Mouse (Mus musculus) ZHBTc4 (cell line): ENCODE results near the gene Glra3.

ENCODE experiments used
- DNase-seq: peaks from one replicate; pipeline ENCODE4 v3.0.0-alpha.2; 2011; ENCODE audit warnings: low read depth, low spot score

Glra3 gene

DNA sequence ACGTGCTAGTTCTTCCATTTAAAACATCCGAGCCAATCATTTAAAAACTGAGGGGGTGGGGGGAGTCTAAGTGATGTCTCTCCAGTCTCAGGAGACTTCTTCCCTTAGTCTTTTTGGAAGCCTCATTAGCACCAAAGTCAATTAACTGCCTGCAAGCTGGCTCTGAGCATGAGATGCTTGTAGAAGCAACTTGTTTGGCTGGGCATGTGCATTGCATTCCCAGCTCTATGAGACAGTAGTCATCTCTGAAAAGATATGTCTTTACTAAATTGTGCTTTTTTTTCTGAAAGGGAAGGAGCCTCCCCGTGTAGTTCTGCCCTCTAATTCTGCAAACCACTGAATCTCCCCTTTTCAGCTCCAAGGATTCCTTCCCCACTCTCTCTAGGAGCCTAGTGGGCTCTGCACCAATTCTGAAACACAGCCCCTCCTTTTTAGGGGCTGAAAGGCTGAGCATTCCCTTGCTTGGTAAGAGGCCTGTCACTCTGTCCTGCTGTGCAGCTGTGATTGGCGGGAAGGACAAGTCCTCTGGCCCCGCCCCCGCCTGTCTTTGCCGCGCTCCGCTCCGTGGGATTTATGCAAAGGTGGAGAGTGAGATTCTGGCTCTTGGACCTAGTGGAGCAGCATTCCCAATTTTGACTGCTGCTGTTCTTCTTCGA is at the start of gene Glra3:
Gene Glra3 (plus strand): TSS at position 591 of the 656 bp plus-strand sequence.
- peak; percentile 70 for DNase-seq

GRCm38 (mm10) chr8:55906848-55907247 is 33.4 kb upstream of the Glra3 start, which contains the start of gene Adam29:
Adam29 (minus strand) TSS chr8:55906948.
- DNase-seq = no peak

DNA sequence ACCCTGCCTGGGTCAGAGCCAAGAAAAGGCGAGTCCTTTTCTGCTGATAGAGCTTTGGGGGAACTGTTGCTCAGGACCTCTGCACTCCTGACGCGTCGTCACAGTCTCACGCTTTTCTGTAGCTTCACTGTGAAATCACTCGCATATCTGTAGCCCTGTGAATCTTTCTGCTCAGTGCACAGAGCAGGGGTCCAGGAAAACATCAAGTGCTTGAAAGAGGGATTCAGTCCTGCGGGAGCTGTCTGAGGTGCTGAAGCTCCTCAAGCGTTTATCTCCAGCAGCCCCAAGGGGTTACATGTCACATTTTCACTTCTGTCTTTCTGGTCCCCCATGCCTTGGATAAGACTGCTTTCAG is 243 bp downstream of the Glra3 start:
- peak; percentile 82 for DNase-seq

DNA sequence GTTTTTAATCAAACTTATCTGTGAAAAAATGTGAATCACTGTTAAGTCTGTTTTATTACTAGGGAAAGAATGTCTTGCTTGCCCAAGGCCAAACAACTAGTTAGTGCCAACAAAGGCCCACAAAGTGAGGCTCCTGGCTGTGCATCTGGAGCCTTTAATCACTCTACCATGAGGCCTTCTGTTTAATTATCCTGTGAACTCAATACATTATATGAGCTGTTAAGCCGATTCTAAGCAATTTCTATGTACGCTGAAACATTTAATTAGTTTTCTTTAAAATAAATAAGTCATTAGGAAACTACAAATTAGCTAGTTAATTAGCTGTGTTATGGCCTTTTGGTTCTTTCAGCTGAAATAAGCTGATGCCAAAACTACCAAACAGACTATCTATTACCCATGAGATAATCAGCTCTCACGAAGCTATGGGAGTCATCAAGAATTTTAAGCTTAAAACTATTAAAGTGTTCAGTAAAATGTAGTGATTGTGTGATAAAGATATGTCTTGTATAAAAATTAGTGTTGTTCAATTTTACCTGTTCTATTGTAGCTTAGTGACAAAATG is 24.6 kb downstream of the Glra3 start:
- no peak for DNase-seq

GRCm38 (mm10) chr8:55997859-55998258 is 57.6 kb downstream of the Glra3 start:
- DNase-seq = no peak

- no peak for DNase-seq
Measured at GRCm38 (mm10) chr8:56054324-56054723, 114.1 kb downstream of the Glra3 start.

DNA sequence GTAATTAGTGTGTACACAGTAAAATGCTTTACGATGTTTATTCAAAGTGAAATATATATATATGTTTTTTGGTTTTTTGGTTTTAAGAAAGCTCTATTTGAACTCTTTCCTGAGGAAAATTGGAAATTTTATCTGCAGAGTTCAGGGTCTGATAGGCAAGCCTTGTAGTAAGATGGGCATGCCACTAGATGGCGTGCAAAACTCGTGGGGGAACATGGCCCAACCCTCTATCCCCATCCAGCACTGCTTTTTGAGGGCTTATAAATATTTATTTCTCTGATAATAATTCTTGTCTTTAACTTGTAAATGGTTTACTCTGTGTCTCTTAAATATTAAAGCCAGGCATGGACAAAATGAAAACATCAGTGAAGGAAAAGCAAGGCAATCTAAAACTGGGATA is 122.8 kb downstream of the Glra3 start:
- peak; percentile 46 for DNase-seq

DNA sequence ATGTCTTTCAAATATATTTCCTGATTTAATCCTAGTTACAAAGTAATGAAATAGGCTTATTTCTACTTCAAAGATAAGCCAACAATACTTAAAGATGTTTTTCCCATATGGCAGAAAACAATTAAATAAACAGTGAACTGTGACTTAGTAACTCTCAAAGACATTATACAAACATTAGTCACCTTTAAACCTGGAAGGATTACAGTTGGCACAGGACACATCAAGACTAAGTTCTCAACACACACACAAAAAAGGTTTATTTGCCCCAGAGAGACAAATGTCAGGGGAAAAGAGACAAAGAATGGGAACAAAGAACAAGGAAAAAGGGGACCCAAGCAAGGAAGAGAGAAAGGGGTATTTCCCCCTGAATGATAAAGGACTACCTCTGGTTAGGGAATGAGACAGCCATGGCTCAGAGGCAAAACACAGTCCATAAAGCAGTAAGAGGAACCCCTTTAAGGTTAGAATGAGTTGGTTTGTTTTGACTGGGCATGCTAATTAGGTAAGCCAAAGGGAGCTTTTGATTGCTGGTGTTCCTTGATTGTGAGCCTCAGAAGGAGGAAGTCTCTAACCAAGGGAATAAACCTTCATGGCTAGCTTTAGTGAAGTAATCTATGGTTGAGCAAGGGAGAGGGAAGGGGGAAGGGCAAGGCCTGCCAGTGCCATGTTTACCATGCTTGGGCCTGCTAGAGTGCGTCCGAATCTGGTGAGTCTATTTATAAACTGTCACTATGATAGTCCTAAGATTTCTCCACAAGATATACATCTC is 130.4 kb downstream of the Glra3 start:
- DNase-seq = no peak

- no peak for DNase-seq
Measured at GRCm38 (mm10) chr8:56083654-56084053, 143.4 kb downstream of the Glra3 start.

GRCm38 (mm10) chr8:56094385-56094784 is 154.1 kb downstream of the Glra3 start:
- no peak for DNase-seq

DNA sequence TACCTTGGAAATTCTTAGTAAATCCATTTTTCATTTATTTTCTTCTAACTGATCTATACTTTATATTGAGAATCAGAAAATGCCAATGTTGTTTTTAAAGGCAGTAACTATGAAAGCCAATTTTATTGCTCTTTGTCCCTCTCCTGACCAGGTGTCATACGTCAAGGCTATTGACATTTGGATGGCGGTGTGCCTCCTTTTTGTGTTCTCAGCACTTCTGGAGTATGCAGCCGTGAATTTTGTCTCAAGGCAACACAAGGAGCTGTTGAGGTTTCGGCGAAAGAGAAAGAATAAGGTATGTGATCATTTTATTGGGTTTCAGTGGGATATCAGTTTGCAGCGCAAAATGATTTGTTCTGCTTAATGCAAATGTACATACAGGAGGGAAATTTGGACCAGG is 170.0 kb downstream of the Glra3 start:
- no peak for DNase-seq

- no peak for DNase-seq
Measured at GRCm38 (mm10) chr8:56129357-56129756, 189.1 kb downstream of the Glra3 start.

DNA sequence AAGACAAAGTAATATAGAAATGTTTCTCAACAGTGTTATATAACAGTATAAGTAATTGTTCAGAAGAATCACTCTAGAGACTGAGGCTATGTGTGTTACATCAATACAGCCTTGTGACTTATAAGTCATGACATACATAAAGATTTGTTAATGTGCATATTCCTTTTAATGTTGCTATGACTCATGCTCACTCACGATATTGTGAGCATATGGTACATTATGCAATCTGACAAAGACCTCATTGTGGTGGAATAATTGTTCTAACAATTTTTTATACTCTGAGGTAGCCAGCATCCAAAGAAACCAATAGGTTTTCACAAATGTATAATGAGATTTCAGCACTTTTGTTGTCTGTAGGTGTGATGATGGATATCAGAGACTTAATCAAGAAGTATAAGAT is 210.4 kb downstream of the Glra3 start:
- no peak for DNase-seq

- DNase-seq = no peak
Measured at GRCm38 (mm10) chr8:56151574-56151973, 211.3 kb downstream of the Glra3 start.

DNA sequence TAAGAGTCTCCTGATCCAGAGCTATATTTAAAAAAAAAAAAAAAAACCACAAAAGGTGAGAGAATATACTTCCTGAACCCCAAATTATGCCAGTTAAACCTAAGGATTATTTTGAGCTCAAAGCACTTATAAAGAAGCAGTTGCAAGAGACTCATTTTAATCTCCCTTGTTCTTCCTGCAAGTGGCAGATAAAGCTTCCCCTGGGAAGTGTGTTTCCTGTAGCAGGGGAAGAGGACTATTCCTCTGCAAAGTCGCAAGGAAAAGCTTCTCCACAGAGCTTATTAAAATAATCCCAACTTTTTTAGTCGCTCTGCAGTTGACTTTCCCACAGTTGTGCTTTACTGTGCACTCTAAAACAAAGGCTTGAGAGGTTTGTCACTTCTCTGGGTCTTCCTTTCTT is 218.7 kb downstream of the Glra3 start:
- no peak for DNase-seq
